Mouse (Mus musculus): Measurements from ENCODE around the gene Ldlrad1. TPM values are rescaled to one million over a fixed set of nuclear protein-coding genes. Genes with fewer than 3 reads are reported as not detected.
A peak's percentile ranks its signal among the peaks of the same experiment; 100 is the strongest.

Gene Ldlrad1
- total and polyA plus RNA-seq, 2 experiments from 2014 or later, result not detected

GRCm38 (mm10) chr4:107245368-107245767, 36.4 kb downstream of the Ldlrad1 start:
- 56% methylated on average over 2 of the region's 2 CpGs for WGBS
- no peaks in the 10 kb centered on the region for H3K9me3 ChIP-seq (ENCODE audit: low read length)
- H3K36me3 ChIP-seq (ENCODE audit: insufficient read depth), result peaks cover 17% of the 10 kb centered on the region
- no peak for TF ChIP-seq CTCF (IDR thresholded peaks at IDR 0.05; ENCODE audit: low read depth)
- H3K4me2 ChIP-seq (ENCODE audit: low read depth), result no peak overlapping the region
- ATAC-seq (no peak), DNase-seq (no peak)
- no peaks in the 10 kb centered on the region for H3K4me1 ChIP-seq (ENCODE audit: insufficient read depth)
- no peaks in the 10 kb centered on the region for H3K27me3 ChIP-seq (ENCODE audit: insufficient read depth, low read length)
- H3K4me3 ChIP-seq (ENCODE audit: low read depth, low read length), result no peak overlapping the region
- H3K27ac ChIP-seq (ENCODE audit: low read depth, low read length), result no peak overlapping the region
- no peak overlapping the region for H3K9ac ChIP-seq

GRCm38 (mm10) chr4:107246040-107246439, 37.1 kb downstream of the Ldlrad1 start:
- H3K27ac ChIP-seq (ENCODE audit: low read depth, low read length), result no peak overlapping the region
- H3K4me1 ChIP-seq (ENCODE audit: insufficient read depth), result no peaks in the 10 kb centered on the region
- no peak for TF ChIP-seq CTCF (IDR thresholded peaks at IDR 0.05; ENCODE audit: low read depth)
- DNase-seq (no peak), ATAC-seq (no peak)
- no peak overlapping the region for H3K4me3 ChIP-seq (ENCODE audit: low read depth, low read length)
- no peaks in the 10 kb centered on the region for H3K27me3 ChIP-seq (ENCODE audit: insufficient read depth, low read length)
- H3K9ac ChIP-seq, result no peak overlapping the region
- WGBS, result 88% methylated on average over 1 of the region's 1 CpGs
- no peak overlapping the region for H3K4me2 ChIP-seq (ENCODE audit: low read depth)
- peaks cover 13% of the 10 kb centered on the region; the same call in 1 of the 2 replicates for H3K36me3 ChIP-seq (ENCODE audit: insufficient read depth)
- no peaks in the 10 kb centered on the region for H3K9me3 ChIP-seq (ENCODE audit: low read length)

GRCm38 (mm10) chr4:107247110-107247509, 38.1 kb downstream of the Ldlrad1 start:
- Histone ChIP-seq H3K27me3 (ENCODE audit: insufficient read depth, low read length) (no peaks in the 10 kb centered on the region), H3K36me3 (ENCODE audit: insufficient read depth) (peaks cover 10% of the 10 kb centered on the region; the same call in 1 of the 2 replicates), H3K4me3 (ENCODE audit: low read depth, low read length) (no peak overlapping the region), H3K4me2 (ENCODE audit: low read depth) (no peak overlapping the region), H3K27ac (ENCODE audit: low read depth, low read length) (no peak overlapping the region), H3K9ac (no peak overlapping the region), H3K4me1 (ENCODE audit: insufficient read depth) (no peaks in the 10 kb centered on the region), H3K9me3 (ENCODE audit: low read length) (no peaks in the 10 kb centered on the region)
- ATAC-seq, result no peak
- 82% methylated on average over 9 of the region's 9 CpGs for WGBS
- TF ChIP-seq CTCF (IDR thresholded peaks at IDR 0.05; ENCODE audit: low read depth), result no peak
- DNase-seq, result no peak

- no peak overlapping the region for H3K4me3 ChIP-seq (ENCODE audit: low read depth, low read length)
- ATAC-seq (no peak), DNase-seq (no peak)
- no peak for TF ChIP-seq CTCF (IDR thresholded peaks at IDR 0.05; ENCODE audit: low read depth)
- no peaks in the 10 kb centered on the region for H3K27me3 ChIP-seq (ENCODE audit: insufficient read depth, low read length)
- H3K9me3 ChIP-seq (ENCODE audit: low read length), result no peaks in the 10 kb centered on the region
- WGBS, result 50% methylated on average over 3 of the region's 3 CpGs
- H3K36me3 ChIP-seq (ENCODE audit: insufficient read depth), result peaks cover 8% of the 10 kb centered on the region; the same call in 1 of the 2 replicates
- H3K27ac ChIP-seq (ENCODE audit: low read depth, low read length), result no peak overlapping the region
- no peak overlapping the region for H3K4me2 ChIP-seq (ENCODE audit: low read depth)
- H3K9ac ChIP-seq, result no peak overlapping the region
- H3K4me1 ChIP-seq (ENCODE audit: insufficient read depth), result no peaks in the 10 kb centered on the region
Measured at GRCm38 (mm10) chr4:107248061-107248460, 39.1 kb downstream of the Ldlrad1 start.

- no peaks in the 10 kb centered on the region for H3K27me3 ChIP-seq (ENCODE audit: insufficient read depth, low read length)
- DNase-seq (no peak), ATAC-seq (no peak)
- no peak overlapping the region for H3K27ac ChIP-seq (ENCODE audit: low read depth, low read length)
- no peak for TF ChIP-seq CTCF (IDR thresholded peaks at IDR 0.05; ENCODE audit: low read depth)
- no peak overlapping the region for H3K4me2 ChIP-seq (ENCODE audit: low read depth)
- H3K4me3 ChIP-seq (ENCODE audit: low read depth, low read length), result no peak overlapping the region
- no peak overlapping the region for H3K9ac ChIP-seq
- 47% methylated on average over 2 of the region's 2 CpGs for WGBS
- 0 out of 2 replicates have a peak, but pooled peaks cover 4% of the 10 kb centered on the region for H3K4me1 ChIP-seq (ENCODE audit: insufficient read depth)
- H3K36me3 ChIP-seq (ENCODE audit: insufficient read depth), result peaks cover 4% of the 10 kb centered on the region; the same call in 1 of the 2 replicates
- H3K9me3 ChIP-seq (ENCODE audit: low read length), result no peaks in the 10 kb centered on the region
Measured at GRCm38 (mm10) chr4:107249471-107249870, 40.5 kb downstream of the Ldlrad1 start.

GRCm38 (mm10) chr4:107250494-107250893, 41.5 kb downstream of the Ldlrad1 start:
- no peak overlapping the region for H3K27ac ChIP-seq (ENCODE audit: low read depth, low read length)
- 0 out of 2 replicates have a peak, but pooled peaks cover 5% of the 10 kb centered on the region for H3K4me1 ChIP-seq (ENCODE audit: insufficient read depth)
- no peak overlapping the region for H3K4me3 ChIP-seq (ENCODE audit: low read depth, low read length)
- H3K9me3 ChIP-seq (ENCODE audit: low read length), result no peaks in the 10 kb centered on the region
- 21% methylated on average over 4 of the region's 4 CpGs for WGBS
- peak; percentile 84 for TF ChIP-seq CTCF (IDR thresholded peaks at IDR 0.05; ENCODE audit: low read depth)
- peaks cover 4% of the 10 kb centered on the region; the same call in 1 of the 2 replicates for H3K36me3 ChIP-seq (ENCODE audit: insufficient read depth)
- ATAC-seq (no peak), DNase-seq (peak; percentile 73)
- no peaks in the 10 kb centered on the region for H3K27me3 ChIP-seq (ENCODE audit: insufficient read depth, low read length)
- H3K9ac ChIP-seq, result no peak overlapping the region
- H3K4me2 ChIP-seq (ENCODE audit: low read depth), result no peak overlapping the region

GRCm38 (mm10) chr4:107252522-107252921, 43.5 kb downstream of the Ldlrad1 start:
- DNase-seq, result no peak
- H3K27ac ChIP-seq (ENCODE audit: low read depth, low read length), result peak overlapping the region; percentile 87; the same call in 1 of the 2 replicates
- H3K9ac ChIP-seq, result peak overlapping the region; percentile 86
- ATAC-seq, result no peak
- WGBS, result 1% methylated on average over 11 of the region's 11 CpGs
- peak overlapping the region; percentile 65 for H3K4me2 ChIP-seq (ENCODE audit: low read depth)
- H3K4me3 ChIP-seq (ENCODE audit: low read depth, low read length), result peak overlapping the region; percentile 86
- no peaks in the 10 kb centered on the region for H3K27me3 ChIP-seq (ENCODE audit: insufficient read depth, low read length)
- no peaks in the 10 kb centered on the region for H3K36me3 ChIP-seq (ENCODE audit: insufficient read depth)
- H3K4me1 ChIP-seq (ENCODE audit: insufficient read depth), result 0 out of 2 replicates have a peak, but pooled peaks cover 5% of the 10 kb centered on the region
- no peak for TF ChIP-seq CTCF (IDR thresholded peaks at IDR 0.05; ENCODE audit: low read depth)
- H3K9me3 ChIP-seq (ENCODE audit: low read length), result no peaks in the 10 kb centered on the region

Measured in forebrain, postnatal 0 days (tissue).